Mouse (Mus musculus) E14TG2a.4 (cell line): Measurements from ENCODE around the gene Ap2a2.

Experiments
- CTCF ChIP-seq: conservative IDR thresholded peaks from 2 replicates; pipeline ENCODE4 v1.5.1; 2014; ENCODE audit warnings: low read length
- NANOG ChIP-seq: IDR thresholded peaks from 2 replicates; pipeline ENCODE4 v1.6.1; 2014; ENCODE audit warnings: borderline replicate concordance, low read length, mixed read lengths
- POU5F1 ChIP-seq: IDR thresholded peaks from 2 replicates; pipeline ENCODE4 v1.6.1; 2014; ENCODE audit warnings: low read length, borderline replicate concordance

DNA sequence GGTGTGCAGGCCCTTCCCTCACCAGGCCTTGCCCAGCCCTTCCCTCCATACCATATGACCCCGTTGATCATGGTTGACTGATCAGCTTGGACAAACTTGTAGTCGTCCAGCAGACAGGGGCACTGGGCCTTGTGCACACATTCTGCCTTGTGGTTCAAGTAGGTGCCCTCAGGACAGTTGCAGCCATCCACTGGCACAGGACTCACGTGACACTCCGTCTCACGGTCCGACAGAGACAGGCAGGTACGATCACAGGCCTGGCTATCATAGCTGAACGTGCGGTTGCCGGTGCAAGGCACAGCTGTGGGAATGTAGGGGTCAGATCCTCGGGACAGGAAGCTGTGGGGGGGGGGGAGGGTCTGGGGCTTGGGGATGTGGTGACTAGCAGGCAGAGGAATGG is 85.8 kb downstream of the Ap2a2 start:
- TF ChIP-seq CTCF (no peak), POU5F1 (no peak), NANOG (no peak)
